Mouse (Mus musculus) neural tube, embryonic 14.5 days (tissue): ENCODE measurements around the gene Kcnd3. TPM values are rescaled to one million over a fixed set of nuclear protein-coding genes. Genes with fewer than 3 reads are reported as not detected.

Experiments
- ATAC-seq: fragments of 200-750 bp; cut with Nextera tagmentation; 2 replicates; pipeline ENCODE4 v1.8.0; 2017; ENCODE audit warnings: low read depth, mild to moderate bottlenecking, moderate TSS enrichment, moderate library complexity
- H3K27ac ChIP-seq: fragments of 300-500 bp; sonication (generic); 2 replicates; pipeline ENCODE4 v1.5.1; 2014; ENCODE audit warnings: low read depth, mild to moderate bottlenecking, control low read depth, low read length, moderate library complexity, mixed read lengths
- H3K27me3 ChIP-seq: fragments of 300-500 bp; sonication (generic); 2 replicates; pipeline ENCODE4 v1.6.1; 2014; ENCODE audit warnings: low read length; ENCODE audit not compliant: control insufficient read depth, insufficient read depth
- H3K36me3 ChIP-seq: fragments of 300-500 bp; sonication (generic); 2 replicates; pipeline ENCODE4 v1.6.1; 2014; ENCODE audit warnings: low read length, mixed read lengths; ENCODE audit not compliant: control insufficient read depth, insufficient read depth
- H3K4me1 ChIP-seq: fragments of 300-500 bp; sonication (generic); 2 replicates; pipeline ENCODE4 v1.6.1; 2014; ENCODE audit warnings: low read length; ENCODE audit not compliant: control insufficient read depth, insufficient read depth
- H3K4me2 ChIP-seq: fragments of 300-500 bp; sonication (generic); 2 replicates; pipeline ENCODE4 v1.6.1; 2014; ENCODE audit warnings: mild to moderate bottlenecking, low read depth, low read length, control low read depth
- H3K4me3 ChIP-seq: fragments of 300-500 bp; sonication (generic); 2 replicates; pipeline ENCODE4 v1.5.1; 2014; ENCODE audit warnings: low read depth, low read length, control low read depth, mixed read lengths
- H3K9ac ChIP-seq: fragments of 300-500 bp; sonication (generic); replicated peaks from 2 replicates; pipeline ENCODE4 v1.6.1; 2014; ENCODE audit warnings: low read depth, mild to moderate bottlenecking, control low read depth, low read length, mixed read lengths
- H3K9me3 ChIP-seq: fragments of 300-500 bp; sonication (generic); 2 replicates; pipeline ENCODE4 v1.6.1; 2016; ENCODE audit warnings: low read length; ENCODE audit not compliant: control insufficient read depth
- WGBS: fragments of 180-500 bp; shearing (Covaris S2); extraction: QIAGEN DNeasy Blood & Tissue Kit; methylation state at CpG from one replicate; pipeline ENCODE4 v1.1.7; 2014; 5-methylcytosine and 5-hydroxymethylcytosine counted together
- polyA plus RNA-seq: library from polyadenylated mRNA; unstranded; fragments of >200 nt; fragmentation: Nextera tagmentation; extraction: Ambion mirVana; gene quantifications from 2 replicates; pipeline ENCODE4 v1.2.1, GENCODE M21; 2014

Kcnd3 gene
- polyA plus RNA-seq, 1 experiment from 2014 or later = 11.6 TPM

DNA sequence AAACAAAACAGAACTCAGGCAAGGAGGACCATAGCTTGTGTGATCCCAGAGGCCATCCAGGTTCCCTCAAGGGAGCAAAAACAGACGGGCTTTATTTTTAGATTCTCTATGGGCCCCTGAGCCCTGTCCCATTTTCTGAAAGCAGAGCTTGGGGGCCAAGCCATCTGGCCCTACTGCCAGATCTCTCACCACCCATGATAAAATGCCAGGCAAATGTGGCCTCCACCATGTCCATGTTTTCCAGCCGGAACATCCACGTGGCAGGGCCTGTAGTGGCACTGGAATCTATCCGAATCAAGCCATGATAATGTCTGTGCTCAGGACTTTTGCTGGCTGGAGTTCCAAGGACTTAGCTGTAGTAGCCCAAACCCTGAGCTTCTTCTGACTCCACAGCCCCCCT is 148.4 kb downstream of the Kcnd3 start:
- Histone ChIP-seq H3K4me2 (no peak overlapping the region), H3K4me1 (no peaks in the 10 kb centered on the region), H3K9me3 (no peaks in the 10 kb centered on the region), H3K27me3 (no peaks in the 10 kb centered on the region), H3K4me3 (no peak overlapping the region), H3K9ac (no peak overlapping the region), H3K27ac (no peak overlapping the region), H3K36me3 (no peaks in the 10 kb centered on the region)
- WGBS = 91% methylated on average over 4 of the region's 4 CpGs
- no peak for ATAC-seq

DNA sequence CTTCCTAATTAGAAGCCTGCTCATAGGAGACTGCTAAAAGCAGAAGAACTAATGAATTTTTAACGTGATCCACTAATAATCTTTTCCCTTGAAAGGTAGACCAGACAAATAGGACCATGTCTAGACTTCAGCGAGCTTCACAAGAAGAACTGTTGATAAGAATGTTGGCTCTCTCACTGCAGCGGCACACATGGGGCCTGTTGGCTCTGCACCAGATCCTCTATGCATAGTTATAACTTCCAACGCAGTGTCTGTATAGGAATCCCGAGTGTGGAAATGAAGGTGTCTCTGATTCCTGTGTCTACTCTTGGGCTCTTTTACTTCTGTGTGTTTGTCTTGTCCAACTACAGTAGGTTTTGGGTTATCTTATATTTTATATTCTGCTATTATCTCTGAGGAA is 150.8 kb downstream of the Kcnd3 start:
- Histone ChIP-seq H3K36me3 (no peaks in the 10 kb centered on the region), H3K9me3 (no peaks in the 10 kb centered on the region), H3K4me1 (no peaks in the 10 kb centered on the region), H3K9ac (no peak overlapping the region), H3K4me2 (no peak overlapping the region), H3K27me3 (no peaks in the 10 kb centered on the region), H3K4me3 (no peak overlapping the region), H3K27ac (no peak overlapping the region)
- no peak for ATAC-seq
- WGBS = 84% methylated on average over 5 of the region's 5 CpGs

DNA sequence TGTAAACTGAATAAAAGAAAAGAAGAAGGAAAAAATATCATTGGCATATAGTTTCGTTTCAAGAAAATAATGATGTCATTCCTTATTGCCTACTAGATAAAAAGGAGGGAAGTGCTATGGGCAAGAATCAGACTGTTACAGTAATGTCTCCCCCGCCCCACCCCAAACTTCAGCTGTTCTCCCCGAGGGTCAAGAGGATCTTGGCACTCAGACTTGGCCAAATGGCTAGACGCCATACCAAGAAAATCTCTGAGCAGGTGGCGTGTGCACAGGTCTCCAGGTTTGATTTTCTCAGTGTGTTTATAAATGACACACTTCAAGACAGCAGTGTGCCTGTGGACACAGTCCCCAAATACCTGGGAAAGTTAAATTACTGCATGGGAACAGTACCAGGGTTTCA is 153.6 kb downstream of the Kcnd3 start:
- H3K9me3 ChIP-seq = no peaks in the 10 kb centered on the region
- ATAC-seq = no peak
- H3K9ac ChIP-seq = no peak overlapping the region
- WGBS = 86% methylated on average over 5 of the region's 5 CpGs
- H3K27ac ChIP-seq = no peak overlapping the region
- no peak overlapping the region for H3K4me2 ChIP-seq
- no peaks in the 10 kb centered on the region for H3K27me3 ChIP-seq
- no peak overlapping the region for H3K4me3 ChIP-seq
- no peaks in the 10 kb centered on the region for H3K36me3 ChIP-seq
- no peaks in the 10 kb centered on the region for H3K4me1 ChIP-seq

DNA sequence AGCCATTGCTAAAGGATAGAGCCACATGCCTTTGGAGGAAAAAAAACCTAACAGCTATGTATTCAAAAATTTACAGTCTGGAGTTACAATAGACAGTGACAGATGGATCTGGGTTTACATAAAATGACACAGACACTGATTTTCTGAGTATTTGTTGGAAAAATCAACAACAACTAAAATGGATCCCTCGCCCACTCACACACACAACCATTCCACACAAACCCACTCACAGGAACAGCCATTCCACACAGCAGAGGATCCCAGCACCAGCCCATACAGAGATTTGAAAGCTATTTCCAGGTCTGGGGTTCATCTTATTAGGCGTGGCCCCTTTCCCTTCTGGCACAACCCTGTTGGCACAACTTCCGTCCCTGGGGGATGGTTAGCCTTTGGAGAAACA is 156.7 kb downstream of the Kcnd3 start:
- no peak for ATAC-seq
- no peak overlapping the region for H3K4me2 ChIP-seq
- no peaks in the 10 kb centered on the region for H3K27me3 ChIP-seq
- no peak overlapping the region for H3K9ac ChIP-seq
- no peaks in the 10 kb centered on the region for H3K4me1 ChIP-seq
- H3K9me3 ChIP-seq = no peaks in the 10 kb centered on the region
- H3K4me3 ChIP-seq = no peak overlapping the region
- H3K27ac ChIP-seq = no peak overlapping the region
- H3K36me3 ChIP-seq = no peaks in the 10 kb centered on the region
- 92% methylated on average over 3 of the region's 3 CpGs for WGBS

DNA sequence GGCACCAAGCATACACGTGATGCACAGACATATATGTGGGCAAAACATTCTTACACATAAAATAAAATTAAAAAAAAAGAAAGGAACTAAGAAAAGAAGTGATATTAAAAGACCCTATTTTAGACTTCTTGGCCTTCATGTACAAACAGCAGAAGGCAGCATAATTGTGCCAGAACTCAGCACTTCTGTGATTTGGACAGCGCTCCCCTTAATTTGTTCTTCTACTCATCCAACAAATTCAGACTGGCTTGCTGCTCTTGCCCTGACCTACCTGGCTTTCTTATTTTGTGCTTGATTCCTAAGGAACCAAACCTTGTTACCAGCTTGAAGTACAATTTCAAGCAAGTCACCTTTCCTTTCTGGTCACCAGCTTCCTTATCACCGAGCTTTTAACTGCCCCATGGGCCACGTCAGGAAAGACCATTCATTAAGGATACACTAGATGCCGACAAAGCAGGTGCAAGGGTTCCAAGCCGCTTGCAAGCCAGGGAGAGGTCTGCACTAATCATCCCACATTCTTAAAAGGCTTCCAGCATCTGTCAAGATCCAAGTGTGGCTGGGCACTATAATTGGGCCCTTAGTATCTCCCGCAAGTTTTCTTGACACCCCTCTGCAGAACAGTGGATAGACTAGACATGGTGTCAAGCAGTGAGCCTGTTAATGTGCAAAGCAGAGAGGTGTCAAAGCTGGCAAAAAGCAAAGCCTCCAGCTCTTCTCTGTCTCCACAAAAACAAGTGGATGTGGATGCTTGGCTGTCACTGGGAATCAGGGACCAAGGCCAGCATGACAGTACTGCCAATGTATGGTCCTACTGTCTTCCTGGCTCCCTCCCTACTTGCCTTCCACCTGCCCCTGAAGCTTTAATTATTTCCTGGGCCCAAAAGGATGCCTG is 159.6 kb downstream of the Kcnd3 start:
- H3K9me3 ChIP-seq = no peaks in the 10 kb centered on the region
- ATAC-seq = no peak
- no peak overlapping the region for H3K9ac ChIP-seq
- no peaks in the 10 kb centered on the region for H3K27me3 ChIP-seq
- H3K4me1 ChIP-seq = no peaks in the 10 kb centered on the region
- no peaks in the 10 kb centered on the region for H3K36me3 ChIP-seq
- H3K27ac ChIP-seq = no peak overlapping the region
- WGBS = 70% methylated on average over 7 of the region's 7 CpGs
- H3K4me2 ChIP-seq = no peak overlapping the region
- H3K4me3 ChIP-seq = no peak overlapping the region

DNA sequence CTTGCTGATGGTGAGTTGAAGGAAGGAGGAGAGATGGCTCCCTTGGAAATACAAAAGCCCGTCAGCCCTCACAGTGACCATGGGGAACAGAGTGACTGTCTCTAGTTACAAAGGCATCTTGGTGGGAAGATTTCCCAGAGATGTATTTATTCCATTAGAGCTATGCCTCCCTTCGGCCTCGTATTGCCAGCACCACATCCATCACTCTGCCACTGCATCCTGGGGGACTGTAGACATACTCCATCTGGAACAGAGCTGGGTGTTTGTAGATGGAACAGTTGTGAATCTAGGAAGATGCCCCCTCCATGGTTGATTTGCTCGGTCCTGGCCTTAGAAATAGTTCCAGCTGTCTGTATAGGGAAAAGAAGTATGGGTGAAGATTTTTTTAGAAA is 160.3 kb downstream of the Kcnd3 start:
- H3K4me1 ChIP-seq = no peaks in the 10 kb centered on the region
- WGBS = 47% methylated on average over 4 of the region's 4 CpGs
- no peaks in the 10 kb centered on the region for H3K9me3 ChIP-seq
- no peak overlapping the region for H3K27ac ChIP-seq
- H3K4me2 ChIP-seq = no peak overlapping the region
- no peaks in the 10 kb centered on the region for H3K27me3 ChIP-seq
- no peak overlapping the region for H3K9ac ChIP-seq
- H3K4me3 ChIP-seq = no peak overlapping the region
- H3K36me3 ChIP-seq = no peaks in the 10 kb centered on the region
- no peak for ATAC-seq

DNA sequence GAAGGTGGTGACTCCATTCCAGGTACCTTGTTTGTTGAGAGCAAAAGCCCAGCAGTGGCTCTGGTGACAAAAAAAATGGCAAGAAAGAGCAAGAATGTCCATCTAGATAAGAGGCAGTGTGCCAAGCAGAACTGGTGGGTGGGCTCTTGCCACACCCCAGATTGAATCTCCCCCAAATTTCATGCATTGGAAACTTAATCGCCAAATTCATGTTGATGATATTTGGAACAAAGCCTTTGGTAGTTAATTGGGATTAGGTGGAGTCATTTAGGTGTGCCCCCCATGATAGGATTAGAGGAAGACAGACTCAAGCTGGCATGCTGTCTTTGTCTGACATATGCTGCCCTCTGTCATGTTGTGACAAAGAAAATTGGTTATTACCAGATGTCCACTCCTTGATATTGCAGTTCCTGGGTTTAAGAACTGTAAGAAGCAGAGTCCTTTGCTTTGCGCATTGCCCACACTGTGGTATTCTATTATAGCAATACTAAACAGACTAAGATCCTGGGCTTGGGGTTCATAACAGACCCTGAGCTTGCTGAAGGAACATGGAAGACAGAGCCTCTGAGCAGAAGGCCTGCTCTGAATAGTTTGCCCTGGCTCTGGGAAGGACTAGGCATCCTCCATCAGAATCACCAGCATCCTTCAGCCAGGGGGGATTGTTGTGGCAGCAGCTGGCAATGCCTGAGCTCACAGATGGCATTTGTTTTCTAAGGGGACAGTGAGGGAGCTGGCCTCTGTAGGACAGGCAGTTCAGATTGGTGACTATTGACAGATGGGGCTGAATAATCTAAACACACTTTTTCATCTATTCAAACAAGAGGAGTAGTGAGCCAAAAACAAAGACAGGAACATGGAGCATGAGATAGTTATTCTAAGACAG is 165.0 kb downstream of the Kcnd3 start:
- 90% methylated on average over 2 of the region's 2 CpGs for WGBS
- Histone ChIP-seq H3K9me3 (no peaks in the 10 kb centered on the region), H3K36me3 (no peaks in the 10 kb centered on the region), H3K4me1 (no peaks in the 10 kb centered on the region), H3K9ac (no peak overlapping the region), H3K4me3 (no peak overlapping the region), H3K4me2 (no peak overlapping the region), H3K27ac (no peak overlapping the region), H3K27me3 (no peaks in the 10 kb centered on the region)
- ATAC-seq = no peak

DNA sequence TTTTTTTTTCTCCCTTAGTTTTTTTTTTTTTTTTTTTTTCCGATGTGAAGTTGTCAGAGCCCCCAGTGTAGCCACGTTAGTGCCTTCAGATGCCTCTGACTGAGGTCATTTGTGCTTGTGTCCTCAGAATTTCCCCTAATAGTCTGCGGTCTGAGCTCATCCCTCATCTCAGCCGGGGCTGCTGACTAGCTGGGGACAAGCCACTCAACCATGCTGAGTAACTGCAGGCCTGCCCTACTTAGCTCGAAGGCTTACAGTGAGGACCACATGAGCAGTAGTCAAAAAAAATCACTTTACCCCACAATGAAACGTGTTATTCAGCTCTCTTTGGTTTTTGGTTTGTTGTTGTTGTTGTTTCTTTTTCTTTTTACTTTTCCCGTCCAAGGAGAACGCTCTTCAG is 169.0 kb downstream of the Kcnd3 start:
- no peak for ATAC-seq
- no peaks in the 10 kb centered on the region for H3K27me3 ChIP-seq
- H3K4me3 ChIP-seq = no peak overlapping the region
- 78% methylated on average over 8 of the region's 8 CpGs for WGBS
- no peaks in the 10 kb centered on the region for H3K9me3 ChIP-seq
- H3K4me1 ChIP-seq = no peaks in the 10 kb centered on the region
- H3K9ac ChIP-seq = no peak overlapping the region
- H3K36me3 ChIP-seq = no peaks in the 10 kb centered on the region
- no peak overlapping the region for H3K27ac ChIP-seq
- no peak overlapping the region for H3K4me2 ChIP-seq

DNA sequence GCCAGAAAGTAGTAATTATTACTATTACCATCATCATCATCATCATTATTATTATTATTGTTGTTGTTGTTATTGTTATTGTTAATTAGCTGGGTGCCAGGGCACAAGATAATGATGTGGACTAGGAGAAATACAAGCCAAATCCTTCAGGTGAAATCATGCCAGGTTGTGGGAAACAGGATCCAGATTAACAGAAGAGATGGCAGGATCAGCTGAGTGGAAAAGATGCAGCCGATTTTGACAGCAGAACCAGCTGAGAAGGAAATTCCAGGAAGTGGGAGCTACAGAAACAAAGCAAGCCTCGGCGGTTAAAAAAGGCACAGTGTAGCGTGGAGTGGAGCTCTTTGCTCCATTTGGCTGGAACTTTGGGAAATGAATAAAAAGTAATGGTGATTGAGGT is 171.0 kb downstream of the Kcnd3 start:
- no peak for ATAC-seq
- Histone ChIP-seq H3K27ac (no peak overlapping the region), H3K9ac (no peak overlapping the region), H3K4me1 (no peaks in the 10 kb centered on the region), H3K27me3 (no peaks in the 10 kb centered on the region), H3K9me3 (no peaks in the 10 kb centered on the region), H3K4me3 (no peak overlapping the region), H3K36me3 (no peaks in the 10 kb centered on the region), H3K4me2 (no peak overlapping the region)
- WGBS = 47% methylated on average over 4 of the region's 4 CpGs
